ENCODE assay signal across 15 mouse cellular contexts in the genomic region with DNA sequence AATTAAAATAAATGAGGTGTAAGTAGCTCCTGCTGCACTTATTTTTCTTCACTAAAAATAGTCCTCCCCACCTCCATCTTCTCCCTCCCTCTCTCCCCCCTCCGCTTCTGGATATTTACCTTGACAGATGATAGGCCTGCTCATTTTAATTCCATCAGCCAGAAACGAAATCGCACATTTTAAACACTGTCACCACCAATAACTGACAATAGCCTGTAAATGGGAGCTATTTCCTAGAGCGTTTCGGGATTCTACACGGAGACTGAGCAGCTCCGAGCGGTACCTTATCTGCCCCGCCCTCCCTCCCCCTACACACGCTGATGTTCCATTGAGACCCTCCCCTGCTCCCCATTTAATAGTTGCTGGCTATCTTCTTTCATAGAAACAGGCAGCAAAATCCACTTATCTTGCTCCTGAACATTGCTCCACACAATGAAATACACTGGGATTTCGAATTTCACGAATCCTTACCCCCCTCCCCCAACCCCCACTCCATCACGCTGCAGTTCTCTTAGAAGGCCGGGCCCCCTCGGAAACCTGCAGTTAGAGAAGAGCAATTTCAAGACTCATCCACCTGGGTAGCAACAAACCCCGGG. TPM values are rescaled to one million over a fixed set of nuclear protein-coding genes. Genes with fewer than 3 reads are reported as not detected.
DNase-seq lines count a peak whose midpoint lies in the region; ATAC-seq and TF ChIP-seq lines count a peak whose summit lies in the region.
"Had no signal": no experiment of that assay in that cellular context is flagged by ENCODE, and none has a peak within 500 bp of the region (broad histone marks: within the 10 kb centered on the region; RNA-seq: fewer than 3 reads in every experiment).

No protein-coding gene starts in this region.

- DNase-seq in brain, embryonic 14.5 days (ENCODE audit: low read depth) = peak; percentile 73
- peak; percentile 63 for DNase-seq in forebrain, postnatal 0 days
- DNase-seq in urinary bladder, adult 18-20 months (ENCODE audit: low spot score in 2 of 2) = no peak
- DNase-seq in right cerebral cortex, postnatal 25 days = no peak
- no peak for DNase-seq in frontal cortex, adult 2 months (ENCODE audit: extremely low spot score in 1 of 2, low spot score in 1 of 2)
- DNase-seq: heart, postnatal 10 days; liver; lung, postnatal 36 days; thymus, postnatal 14 days had no signal

- H3K9me3 ChIP-seq in E14TG2a.4 (ENCODE audit: low read length) = no peaks in the 10 kb centered on the region
- H3K9me3 ChIP-seq in forebrain, postnatal 0 days (ENCODE audit: low read length) = no peaks in the 10 kb centered on the region
- peaks cover 5% of the 10 kb centered on the region; the same call in 1 of the 2 replicates for H3K9me3 ChIP-seq in limb, embryonic 13.5 days

- peaks cover 57% of the 10 kb centered on the region for H3K4me1 ChIP-seq in E14TG2a.4 (replicated peaks; ENCODE audit: low read depth, low read length)
- peaks cover 20% of the 10 kb centered on the region; the same call in 1 of the 2 replicates for H3K4me1 ChIP-seq in forebrain, postnatal 0 days (ENCODE audit: insufficient read depth)
- peaks cover 17% of the 10 kb centered on the region; the same call in 1 of the 2 replicates for H3K4me1 ChIP-seq in limb, embryonic 13.5 days

- no peak for TF ChIP-seq POLR2A in brain, embryonic 14.5 days (IDR thresholded peaks at IDR 0.05; ENCODE audit: borderline replicate concordance, extremely low read depth, insufficient read depth, insufficient read length, poor library complexity, severe bottlenecking)

- H3K27me3 ChIP-seq in E14TG2a.4 (ENCODE audit: insufficient read depth, low read length) = peaks cover 15% of the 10 kb centered on the region
- no peaks in the 10 kb centered on the region for H3K27me3 ChIP-seq in forebrain, postnatal 0 days (ENCODE audit: insufficient read depth, low read length)
- H3K27me3 ChIP-seq in limb, embryonic 13.5 days = peaks cover 95% of the 10 kb centered on the region

- no peak for TF ChIP-seq CTCF in E14TG2a.4 (conservative IDR thresholded peaks at IDR 0.05; ENCODE audit: low read length)
- no peak for TF ChIP-seq CTCF in brain, embryonic 14.5 days (IDR thresholded peaks at IDR 0.05; ENCODE audit: borderline replicate concordance, extremely low read depth, insufficient read depth, insufficient read length)
- no peak for TF ChIP-seq CTCF in forebrain, postnatal 0 days (IDR thresholded peaks at IDR 0.05; ENCODE audit: low read depth)

- H3K4me2 ChIP-seq in forebrain, postnatal 0 days (ENCODE audit: low read depth) = peak overlapping the region; percentile 28
- H3K4me2 ChIP-seq in limb, embryonic 13.5 days (replicated peaks) = peak overlapping the region; percentile 43

- peak overlapping the region; percentile 79 for H3K27ac ChIP-seq in forebrain, postnatal 0 days (ENCODE audit: low read depth, low read length)
- no peak overlapping the region for H3K27ac ChIP-seq in limb, embryonic 13.5 days

- H3K4me3 ChIP-seq in E14TG2a.4 (replicated peaks; ENCODE audit: low read length) = peak overlapping the region; percentile 53
- no peak overlapping the region for H3K4me3 ChIP-seq in forebrain, postnatal 0 days (ENCODE audit: low read depth, low read length)
- H3K4me3 ChIP-seq in limb, embryonic 13.5 days = peak overlapping the region; percentile 5; the same call in 1 of the 2 replicates

- H3K36me3 ChIP-seq in E14TG2a.4 (ENCODE audit: insufficient read depth, low read length) = no peaks in the 10 kb centered on the region
- no peaks in the 10 kb centered on the region for H3K36me3 ChIP-seq in forebrain, postnatal 0 days (ENCODE audit: insufficient read depth)
- no peaks in the 10 kb centered on the region for H3K36me3 ChIP-seq in limb, embryonic 13.5 days

- WGBS in forebrain, postnatal 0 days = 4% methylated on average over 16 of the region's 16 CpGs
- WGBS in limb, embryonic 13.5 days = 9% methylated on average over 16 of the region's 16 CpGs

- peak overlapping the region; percentile 31; the same call in 1 of the 2 replicates for H3K9ac ChIP-seq in forebrain, postnatal 0 days
- no peak overlapping the region for H3K9ac ChIP-seq in limb, embryonic 13.5 days

- peak; percentile 34; the same call in 1 of the 2 replicates for ATAC-seq in forebrain, postnatal 0 days
- no peak for ATAC-seq in limb, embryonic 13.5 days (ENCODE audit: low FRiP score, low read depth)

RNA-seq across cellular contexts. Expression of gene Efcab6, which starts 4.4 kb away (rescaled TPM):
- polyA plus RNA-seq in brain, embryonic 14.5 days (2012; rRNA removed) = 1.1 and 1.5 TPM in 2 replicates
- total RNA-seq in forebrain, postnatal 0 days (2014; rRNA removed) = 6.0 and 9.2 TPM in 2 replicates
- 3.2 and 4.4 TPM in 2 replicates for polyA plus RNA-seq in forebrain, postnatal 0 days (2015; fragmentation: Nextera tagmentation; extraction: Ambion mirVana)
- 0.27 TPM in 1 of 2 replicates, not detected in the other for polyA plus RNA-seq in limb, embryonic 13.5 days (2015; fragmentation: Nextera tagmentation; extraction: Ambion mirVana)
- polyA plus RNA-seq in frontal cortex, adult 2 months (2012; rRNA removed) = 7.6 and 9.6 TPM in 2 replicates
- total RNA-seq: common myeloid progenitor, adult 5-6 weeks; heart, postnatal 10 days had no signal
- polyA plus RNA-seq: small intestine, adult 2 months had no signal

RNA-seq across cellular contexts. Expression of gene Sult4a1, which starts 36.0 kb away (rescaled TPM):
- polyA plus RNA-seq in brain, embryonic 14.5 days (2012; rRNA removed) = 96.9 and 102 TPM in 2 replicates
- 157 and 179 TPM in 2 replicates for total RNA-seq in forebrain, postnatal 0 days (2014; rRNA removed)
- polyA plus RNA-seq in forebrain, postnatal 0 days (2015; fragmentation: Nextera tagmentation; extraction: Ambion mirVana) = 132 and 140 TPM in 2 replicates
- polyA plus RNA-seq in limb, embryonic 13.5 days (2015; fragmentation: Nextera tagmentation; extraction: Ambion mirVana) = 3.3 and 3.4 TPM in 2 replicates
- 326 and 363 TPM in 2 replicates for polyA plus RNA-seq in frontal cortex, adult 2 months (2012; rRNA removed)
- total RNA-seq: common myeloid progenitor, adult 5-6 weeks; heart, postnatal 10 days had no signal

RNA-seq across cellular contexts. Expression of gene Pnpla5, which starts 53.4 kb away (rescaled TPM):
- not detected in 2 replicates for polyA plus RNA-seq in brain, embryonic 14.5 days (2012; rRNA removed)
- total RNA-seq in forebrain, postnatal 0 days (2014; rRNA removed) = not detected in 2 replicates
- polyA plus RNA-seq in forebrain, postnatal 0 days (2015; fragmentation: Nextera tagmentation; extraction: Ambion mirVana) = not detected in 2 replicates
- not detected in 2 replicates for polyA plus RNA-seq in limb, embryonic 13.5 days (2015; fragmentation: Nextera tagmentation; extraction: Ambion mirVana)
- polyA plus RNA-seq in frontal cortex, adult 2 months (2012; rRNA removed) = 0.04 TPM in 1 of 2 replicates, not detected in the other
- total RNA-seq: common myeloid progenitor, adult 5-6 weeks; heart, postnatal 10 days; layer of hippocampus, adult 18-20 months had no signal
- polyA plus RNA-seq: neural tube, embryonic 11.5 days; small intestine, adult 2 months had no signal

Comparison
In these comparisons a context has a peak if more than half of its experiments do, and no peak if none do; other contexts are left out.
1. DNase-seq: peak in brain, embryonic 14.5 days (single experiment) and forebrain, postnatal 0 days (single experiment); none in urinary bladder, adult 18-20 months (0 of 2), right cerebral cortex, postnatal 25 days (single experiment) and frontal cortex, adult 2 months (0 of 2).
2. RNA of gene Sult4a1, which starts 36.0 kb away (polyA plus RNA-seq): 326 to 363 TPM in frontal cortex, adult 2 months, 132 to 140 TPM in forebrain, postnatal 0 days and 96.9 to 102 TPM in brain, embryonic 14.5 days; 3.3 to 3.4 TPM in limb, embryonic 13.5 days; every median in the first group is over 10 times any median in the second.